Mouse (Mus musculus): ENCODE results near the gene Cers3.

DNA sequence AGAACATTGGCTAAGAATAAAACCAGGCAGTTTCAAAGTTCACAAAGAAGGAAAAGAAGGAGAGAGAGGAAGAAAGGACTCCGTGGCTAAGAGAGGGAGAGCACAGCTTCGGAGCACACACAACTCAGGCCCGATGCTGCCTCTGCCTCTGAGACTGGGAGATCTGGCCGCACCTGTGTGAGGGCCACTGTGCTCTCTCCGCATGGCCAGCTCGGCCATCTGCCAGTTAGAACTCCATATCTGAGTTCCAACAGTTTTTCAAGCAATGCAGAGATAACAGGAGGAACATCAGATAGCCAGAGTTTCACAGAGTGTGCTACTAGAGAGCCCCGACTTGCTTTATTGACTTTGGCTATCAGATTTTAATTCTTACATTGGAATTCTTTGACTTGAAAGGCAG lies 48.8 kb upstream of the Cers3 start:
- no peak for TF ChIP-seq CTCF (IDR thresholded peaks at IDR 0.05; ENCODE audit: low read depth, low read length)
- no peak for TF ChIP-seq GATA2 (IDR thresholded peaks at IDR 0.05; ENCODE audit: borderline replicate concordance, low read depth, low read length)
- TF ChIP-seq GATA1 (IDR thresholded peaks at IDR 0.05; ENCODE audit: borderline replicate concordance, low read length), result no peak
- TF ChIP-seq TAL1 (conservative IDR thresholded peaks at IDR 0.05; ENCODE audit: low read depth, low read length), result no peak

Data from G1E (cell line).